Mouse (Mus musculus): ENCODE measurements around the gene Pgam5.

Gene Pgam5

GRCm38 (mm10) chr5:110269141-110270101 lies at the start of gene Pgam5:
Gene Pgam5, minus strand, starts transcription at chr5:110269913.
- peak; percentile 79 to 87 for DNase-seq

GRCm38 (mm10) chr5:110313127-110313526 lies 43.4 kb upstream of the Pgam5 start:
- DNase-seq: no peak

GRCm38 (mm10) chr5:110308861-110309260 lies 39.1 kb upstream of the Pgam5 start:
- DNase-seq: no peak

- no peak for DNase-seq
Measured at GRCm38 (mm10) chr5:110300591-110300990, 30.9 kb upstream of the Pgam5 start.

- no peak for DNase-seq
Measured at GRCm38 (mm10) chr5:110296637-110297036, 26.9 kb upstream of the Pgam5 start.

- DNase-seq: no peak
Measured at GRCm38 (mm10) chr5:110291649-110292048, 21.9 kb upstream of the Pgam5 start.

- no peak for DNase-seq
Measured at GRCm38 (mm10) chr5:110287084-110287475, 17.4 kb upstream of the Pgam5 start.

GRCm38 (mm10) chr5:110286446-110287083 lies 16.9 kb upstream of the Pgam5 start:
- DNase-seq: no peak

GRCm38 (mm10) chr5:110285770-110286445 lies 16.2 kb upstream of the Pgam5 start, which contains the start of the genes Pxmp2 and Pole:
Gene Pxmp2, minus strand, starts transcription at chr5:110286186.
Gene Pole, plus strand, starts transcription at chr5:110286306.
- peak; percentile 88 to 90 for DNase-seq

- DNase-seq: peak; percentile 15 to 17
Measured at GRCm38 (mm10) chr5:110285156-110285555, 15.4 kb upstream of the Pgam5 start.

- DNase-seq: peak; percentile 19 to 74
Measured at GRCm38 (mm10) chr5:110284536-110284935, 14.8 kb upstream of the Pgam5 start.

GRCm38 (mm10) chr5:110281984-110282383 lies 12.3 kb upstream of the Pgam5 start:
- no peak for DNase-seq

- DNase-seq: no peak
Measured at GRCm38 (mm10) chr5:110276910-110277309, 7.2 kb upstream of the Pgam5 start.

- no peak for DNase-seq
Measured at GRCm38 (mm10) chr5:110276391-110276790, 6.7 kb upstream of the Pgam5 start.

GRCm38 (mm10) chr5:110274846-110275245 lies 5.1 kb upstream of the Pgam5 start:
- DNase-seq: no peak

GRCm38 (mm10) chr5:110274147-110274546 lies 4.4 kb upstream of the Pgam5 start:
- no peak for DNase-seq

GRCm38 (mm10) chr5:110270242-110270641 lies 529 bp upstream of the Pgam5 start:
- DNase-seq: no peak

GRCm38 (mm10) chr5:110266941-110267340 lies 2.8 kb downstream of the Pgam5 start:
- no peak for DNase-seq

- DNase-seq: no peak
Measured at GRCm38 (mm10) chr5:110244091-110244490, 25.6 kb downstream of the Pgam5 start.

GRCm38 (mm10) chr5:110232346-110232745 lies 37.4 kb downstream of the Pgam5 start:
- no peak for DNase-seq

- peak in 1 of 2 experiments; percentile 19 for DNase-seq
Measured at GRCm38 (mm10) chr5:110231638-110232037, 38.1 kb downstream of the Pgam5 start.

- peak; percentile 87 to 92 for DNase-seq
Measured at GRCm38 (mm10) chr5:110230780-110231461, 38.8 kb downstream of the Pgam5 start, which contains the start of gene Ankle2. Gene Ankle2, plus strand, starts transcription at chr5:110231004.
